Mouse (Mus musculus): ENCODE data around the gene Slc41a1.
A peak's percentile ranks its signal among the peaks of the same experiment; 100 is the strongest.

Slc41a1 gene

DNA sequence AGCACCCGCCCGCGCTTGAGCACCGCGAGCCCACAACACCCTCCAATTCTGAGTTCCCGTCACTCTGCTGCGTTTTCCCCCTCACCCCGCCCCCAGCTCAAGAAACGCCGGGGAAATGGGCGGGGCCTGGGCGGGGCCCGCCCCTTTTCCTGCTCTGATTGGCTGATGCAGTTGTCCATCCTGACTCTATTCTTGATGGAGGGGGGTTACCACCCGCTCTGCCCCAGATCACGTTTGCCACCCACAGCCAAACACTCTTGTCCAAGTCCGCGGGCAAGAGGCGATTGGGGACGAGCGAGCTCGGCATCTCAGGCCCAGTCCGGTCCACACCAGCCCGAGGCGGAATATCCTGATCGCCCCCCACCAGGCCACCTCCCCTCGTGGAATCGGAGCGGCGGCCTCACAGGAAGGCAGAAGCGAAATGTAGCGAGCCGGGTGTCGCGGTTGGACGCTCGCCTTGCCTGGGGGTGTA lies 530 bp downstream of the Slc41a1 start:
- peak; percentile 96 for DNase-seq (ENCODE audit: low read depth, low spot score)

DNA sequence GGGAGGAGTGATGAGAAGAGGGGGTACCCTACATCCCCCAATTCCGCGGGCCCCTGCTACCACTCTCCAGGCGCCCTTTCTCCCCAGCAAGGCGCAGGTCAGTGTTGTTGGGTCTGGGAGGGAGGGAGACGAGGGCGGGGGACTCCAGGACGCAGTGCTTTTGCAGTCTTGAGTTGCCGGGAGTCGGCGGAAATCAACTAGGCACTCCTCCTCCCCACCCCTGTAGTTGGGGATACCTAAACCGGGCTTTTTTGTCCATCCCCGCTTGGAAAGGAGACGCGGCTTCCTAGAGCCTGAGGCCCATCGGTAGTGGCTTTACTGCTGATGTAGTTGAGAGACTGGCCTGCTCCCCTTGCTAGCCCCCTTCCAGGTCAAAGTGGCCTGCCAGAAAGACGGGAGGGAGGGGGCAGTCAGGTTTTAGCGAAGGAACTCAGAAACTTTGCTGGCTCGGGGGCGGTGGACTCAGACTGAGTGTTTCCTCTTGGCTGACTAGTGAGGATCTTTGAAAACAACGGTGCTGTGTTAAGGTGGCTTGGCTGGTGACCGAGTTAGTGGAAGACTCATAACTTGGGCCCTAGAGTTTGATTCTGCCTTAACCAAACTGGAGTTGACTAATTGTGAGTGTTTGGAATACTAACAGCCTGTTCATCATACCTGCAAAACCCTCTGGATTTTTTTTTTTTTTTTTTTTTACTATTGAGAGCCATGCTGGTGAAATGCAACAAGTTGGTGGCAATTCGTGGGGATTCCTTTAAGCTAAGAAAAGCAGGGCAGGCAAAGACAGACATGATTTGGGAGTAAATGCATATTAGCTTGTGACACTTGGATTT lies 1.2 kb downstream of the Slc41a1 start:
- peak; percentile 78 for DNase-seq (ENCODE audit: low read depth, low spot score)

DNA sequence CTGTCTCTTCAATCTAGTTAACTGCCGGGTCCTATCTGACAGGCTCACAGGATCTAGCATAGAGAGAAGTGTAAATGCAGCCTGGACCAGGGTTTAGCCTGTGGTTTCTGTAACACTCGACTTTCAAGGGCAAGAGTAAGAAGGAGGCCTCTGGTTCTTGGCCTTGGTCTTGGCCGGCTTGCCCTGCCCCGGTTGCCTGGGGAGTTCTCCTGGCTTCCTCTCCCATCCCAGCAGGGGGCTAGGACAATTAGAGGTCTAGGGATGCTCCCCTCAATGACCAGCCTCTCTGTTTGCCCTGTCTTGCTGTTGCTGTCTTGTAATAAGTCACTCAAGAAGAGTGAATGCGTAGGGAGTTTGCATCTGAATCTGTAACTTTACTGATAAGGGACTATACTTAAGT lies 2.0 kb downstream of the Slc41a1 start:
- peak; percentile 26 for DNase-seq (ENCODE audit: low read depth, low spot score)

DNA sequence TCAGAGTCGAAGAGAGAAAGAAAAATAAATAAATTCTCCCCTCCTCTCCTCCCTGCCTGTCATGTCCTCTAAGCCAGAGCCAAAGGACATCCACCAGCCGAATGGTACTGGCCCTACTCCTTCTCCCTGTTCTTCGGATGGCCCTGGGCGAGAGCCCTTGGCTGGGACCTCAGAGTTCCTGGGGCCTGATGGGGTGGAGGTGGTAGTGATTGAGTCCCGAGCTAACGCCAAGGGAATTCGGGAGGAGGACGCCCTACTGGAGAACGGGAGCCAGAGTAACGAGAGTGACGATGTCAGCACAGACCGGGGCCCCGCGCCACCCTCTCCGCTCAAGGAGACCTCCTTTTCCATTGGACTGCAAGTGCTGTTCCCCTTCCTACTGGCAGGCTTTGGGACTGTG lies 3.3 kb downstream of the Slc41a1 start:
- no peak for DNase-seq (ENCODE audit: low read depth, low spot score)

DNA sequence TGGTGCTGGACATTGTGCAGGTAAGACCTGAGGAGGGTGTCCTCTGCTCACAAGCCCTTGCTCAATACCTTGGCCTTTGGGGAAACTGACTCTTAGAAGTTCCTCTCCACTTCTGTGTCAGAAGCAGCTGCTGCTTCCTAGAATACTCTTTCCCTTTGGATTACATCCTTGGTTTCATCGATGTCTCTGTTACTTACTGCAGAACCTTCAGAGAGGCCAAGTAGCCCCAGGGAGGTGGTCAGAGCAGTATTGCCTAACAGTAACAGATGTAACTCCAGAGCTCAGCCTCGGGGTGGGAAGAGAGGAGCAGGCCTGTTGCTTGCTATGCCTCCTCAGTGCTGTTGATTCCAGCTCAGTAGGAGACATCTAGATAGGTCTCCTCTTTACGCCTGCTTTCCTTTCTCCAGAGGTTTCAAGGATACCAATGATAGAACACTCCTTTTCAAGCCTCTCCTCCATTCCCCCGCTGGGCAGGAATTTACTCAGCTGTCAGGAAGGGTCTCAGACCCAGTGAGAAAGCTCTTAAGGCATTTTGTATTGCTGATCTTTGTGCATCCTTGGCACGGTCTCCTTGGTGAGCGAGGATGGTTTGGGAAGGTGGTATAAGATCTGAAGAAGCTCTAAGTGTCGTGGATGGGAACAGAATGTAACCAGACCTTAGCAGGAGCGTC lies 3.8 kb downstream of the Slc41a1 start:
- no peak for DNase-seq (ENCODE audit: low read depth, low spot score)

DNA sequence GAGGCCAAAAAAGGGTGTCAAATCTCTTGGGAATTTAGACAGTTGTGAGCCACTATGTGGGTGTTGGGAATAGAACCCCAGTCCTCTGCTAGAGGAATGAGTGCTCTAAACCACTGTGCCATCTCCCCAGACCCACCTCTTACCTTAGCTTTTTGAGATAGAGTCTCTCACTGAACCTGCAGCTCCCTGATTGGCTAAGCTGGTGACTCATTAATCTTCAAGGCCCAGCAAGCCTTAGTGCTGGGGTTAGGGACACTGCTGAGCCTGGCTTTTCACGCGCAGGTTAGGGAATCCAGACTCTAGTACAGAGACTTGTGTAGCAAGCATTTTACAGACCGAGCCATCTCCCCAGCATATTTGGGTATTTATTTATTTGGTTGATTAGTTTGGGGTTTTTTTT lies 9.7 kb downstream of the Slc41a1 start:
- DNase-seq (ENCODE audit: low read depth, low spot score), result no peak

DNA sequence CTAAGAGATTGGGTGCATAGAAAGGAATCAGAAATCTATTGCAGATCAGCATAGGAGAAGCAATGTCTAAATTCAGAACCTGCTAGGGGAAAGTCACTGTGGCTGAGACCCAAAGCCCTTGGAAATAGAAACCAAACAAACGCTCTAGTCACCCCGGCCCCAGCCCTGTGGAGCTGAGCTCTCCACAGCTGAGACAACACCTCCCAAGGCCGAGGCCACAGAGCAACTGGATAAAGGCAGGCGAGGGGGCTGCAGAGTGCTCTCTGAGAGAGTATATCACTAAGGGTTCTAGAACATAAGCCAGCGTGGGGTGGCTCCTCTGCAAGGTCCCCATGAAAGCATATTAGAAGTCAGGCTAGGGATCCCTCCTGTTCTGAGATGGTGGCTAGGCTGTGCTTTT lies 11.2 kb downstream of the Slc41a1 start:
- no peak for DNase-seq (ENCODE audit: low read depth, low spot score)

DNA sequence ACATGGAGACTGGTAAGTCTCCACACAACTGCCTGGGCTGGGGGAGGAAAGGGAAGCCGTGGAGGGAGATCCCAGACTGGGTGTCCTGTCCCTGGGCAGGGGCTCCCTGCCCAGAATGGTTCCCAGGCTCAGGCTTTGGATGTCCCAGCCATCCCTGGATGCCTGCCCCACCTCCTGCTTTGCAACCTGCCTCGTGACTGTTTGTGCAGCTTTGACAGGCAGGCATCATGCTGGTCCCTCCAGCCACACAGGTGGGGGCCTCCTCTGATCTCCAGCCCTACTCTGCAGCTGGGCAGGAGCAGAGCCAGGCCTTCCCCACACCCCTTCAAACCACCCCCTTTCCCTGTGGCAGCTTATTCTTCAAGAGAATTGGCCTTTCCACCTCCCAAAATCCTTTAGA lies 12.0 kb downstream of the Slc41a1 start:
- no peak for DNase-seq (ENCODE audit: low read depth, low spot score)

DNA sequence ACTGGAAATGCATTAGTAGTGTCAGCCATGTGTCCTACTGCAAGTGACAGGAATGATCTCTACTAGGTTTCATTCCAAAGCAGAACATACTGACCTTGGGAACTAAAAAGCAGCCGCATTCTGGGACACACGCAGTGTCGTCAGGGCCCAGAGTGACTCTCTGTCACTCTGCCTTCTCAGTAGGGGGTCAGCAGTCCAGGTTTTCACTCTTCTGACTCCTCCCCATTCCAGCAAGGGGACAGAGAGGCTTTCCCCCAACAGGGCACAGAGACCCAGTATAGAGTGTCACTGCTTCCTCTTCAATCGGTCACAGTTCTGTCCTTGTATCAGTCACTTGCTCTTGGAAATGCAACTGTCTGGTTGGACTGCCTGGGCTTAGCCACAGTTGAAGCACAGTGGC lies 14.9 kb downstream of the Slc41a1 start:
- DNase-seq (ENCODE audit: low read depth, low spot score), result no peak

DNA sequence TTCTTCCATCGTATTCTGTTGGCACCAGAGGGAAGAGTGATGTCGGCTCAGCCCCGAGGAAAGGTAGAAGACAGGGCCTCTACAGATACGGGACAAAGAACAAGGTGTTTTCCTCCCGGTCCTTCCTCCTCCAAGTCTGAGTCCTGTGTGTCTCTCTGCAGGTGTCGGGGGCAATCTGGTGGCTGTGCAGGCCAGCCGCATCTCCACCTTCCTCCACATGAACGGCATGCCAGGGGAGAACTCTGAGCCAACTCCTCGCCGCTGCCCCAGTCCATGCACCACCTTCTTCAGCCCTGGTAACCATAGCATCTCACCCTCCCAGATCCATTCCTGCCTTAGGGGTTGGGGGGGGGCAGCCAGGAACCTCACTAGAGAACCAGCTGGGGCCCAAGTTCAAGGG lies 16.5 kb downstream of the Slc41a1 start:
- DNase-seq (ENCODE audit: low read depth, low spot score), result no peak

DNA sequence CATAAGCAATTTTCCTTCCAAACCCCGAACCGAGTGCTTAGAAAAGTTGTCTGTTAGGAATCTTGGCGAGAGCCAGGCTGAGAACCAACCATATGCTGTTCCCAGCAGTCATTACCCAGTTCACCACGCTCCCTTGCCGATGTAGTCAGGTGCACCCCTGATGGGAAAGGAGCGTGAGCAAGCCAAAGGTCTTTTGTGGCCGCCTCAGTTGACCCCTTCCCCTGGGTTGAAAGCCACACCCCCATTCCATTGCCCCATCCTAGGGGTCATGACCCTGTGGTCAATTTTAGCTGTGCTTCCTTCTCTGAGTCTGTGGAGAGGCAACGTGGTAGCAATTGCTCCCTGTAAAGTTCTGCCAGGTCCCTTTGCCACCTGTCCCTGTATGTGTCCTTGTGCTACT lies 17.6 kb downstream of the Slc41a1 start:
- no peak for DNase-seq (ENCODE audit: low read depth, low spot score)

DNA sequence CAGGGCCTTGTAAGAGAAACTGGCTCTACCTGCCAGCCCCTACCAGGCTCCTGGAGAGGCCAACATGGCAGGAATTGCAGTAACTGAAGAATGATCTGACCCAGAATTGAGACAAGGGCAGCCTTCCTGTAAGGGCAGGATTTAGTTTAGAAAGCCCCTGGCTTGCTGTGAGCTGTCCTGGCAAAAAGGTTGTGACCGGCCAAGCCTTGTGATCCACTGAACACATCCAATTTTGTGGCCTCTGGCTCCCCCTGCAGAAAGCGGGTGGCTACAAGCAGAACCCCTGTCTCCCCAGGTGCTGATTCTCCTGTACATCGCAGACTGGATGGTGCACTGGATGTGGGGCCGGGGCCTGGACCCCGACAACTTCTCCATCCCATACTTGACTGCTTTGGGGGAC lies 19.0 kb downstream of the Slc41a1 start:
- peak; percentile 68 for DNase-seq (ENCODE audit: low read depth, low spot score)

DNA sequence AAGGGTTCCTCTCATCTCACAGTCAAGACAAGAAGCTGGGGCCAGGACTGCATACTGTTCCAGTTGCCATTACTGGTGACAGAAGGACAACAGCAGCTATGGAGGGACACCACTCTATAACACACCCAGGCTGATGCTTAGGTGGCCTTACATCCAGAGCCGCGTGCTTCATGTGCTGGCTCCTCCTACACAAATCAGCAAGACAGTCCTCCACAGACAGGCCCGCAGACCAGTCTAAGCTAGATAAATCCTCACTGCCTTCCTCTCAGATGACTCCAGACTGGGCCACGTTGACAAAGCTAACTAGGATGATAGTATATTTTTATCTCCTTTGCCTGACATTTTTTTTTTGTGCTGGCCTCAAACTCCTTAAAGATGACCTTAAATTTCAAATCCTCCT lies 34.5 kb downstream of the Slc41a1 start:
- DNase-seq (ENCODE audit: low read depth, low spot score), result peak; percentile 65

DNA sequence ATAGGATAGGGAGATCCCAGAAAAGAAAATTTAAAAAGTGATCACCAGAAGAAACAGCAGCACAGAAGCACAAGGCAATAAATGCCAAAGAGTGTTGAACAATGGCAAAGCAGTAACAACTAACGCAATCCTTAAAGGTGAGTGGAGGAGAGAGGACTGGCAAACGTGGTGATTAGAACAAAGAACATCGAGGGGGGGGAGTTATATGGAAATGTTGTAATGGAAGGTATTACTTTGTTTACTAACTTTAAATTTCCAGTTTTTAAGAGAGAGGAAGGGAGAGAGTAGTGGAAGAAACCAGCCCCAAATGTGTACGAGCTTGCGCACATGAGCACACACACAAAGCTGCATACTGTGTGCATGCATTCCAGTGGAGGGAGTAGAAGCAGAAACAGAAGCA lies 38.3 kb downstream of the Slc41a1 start:
- no peak for DNase-seq (ENCODE audit: low read depth, low spot score)

DNA sequence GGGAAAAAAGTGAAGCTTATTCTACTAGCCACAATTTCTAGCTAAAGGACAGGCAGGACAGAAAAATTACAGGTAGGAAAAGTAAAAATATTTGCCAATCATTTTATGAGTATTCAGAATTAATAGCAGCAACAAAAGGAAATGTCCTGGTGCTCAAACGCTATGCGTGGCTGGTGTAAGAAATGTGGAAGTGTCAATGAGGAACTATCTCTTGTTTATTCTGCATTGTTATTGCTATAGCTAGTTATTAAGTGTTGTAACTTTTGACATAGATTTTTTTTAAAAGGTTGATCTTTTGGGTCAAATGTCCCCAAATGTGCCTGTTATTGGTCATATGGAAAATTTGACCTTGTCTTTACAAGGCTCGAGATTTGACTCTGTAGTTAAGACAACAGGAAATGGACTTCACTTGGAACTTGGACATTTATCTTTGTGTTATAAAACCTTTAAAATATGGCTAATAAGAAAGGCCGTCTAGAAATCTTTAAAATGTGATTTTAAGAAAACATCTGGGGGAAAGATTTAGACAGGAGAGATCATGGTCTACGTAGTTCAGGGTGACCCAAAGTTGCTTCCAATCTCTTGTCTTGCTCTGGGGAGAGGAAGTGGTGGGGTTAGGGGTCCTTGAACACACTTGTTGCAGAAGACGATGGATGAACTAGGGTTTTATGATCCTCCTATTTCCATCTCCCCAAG lies 39.2 kb downstream of the Slc41a1 start:
- DNase-seq (ENCODE audit: low read depth, low spot score), result no peak

DNA sequence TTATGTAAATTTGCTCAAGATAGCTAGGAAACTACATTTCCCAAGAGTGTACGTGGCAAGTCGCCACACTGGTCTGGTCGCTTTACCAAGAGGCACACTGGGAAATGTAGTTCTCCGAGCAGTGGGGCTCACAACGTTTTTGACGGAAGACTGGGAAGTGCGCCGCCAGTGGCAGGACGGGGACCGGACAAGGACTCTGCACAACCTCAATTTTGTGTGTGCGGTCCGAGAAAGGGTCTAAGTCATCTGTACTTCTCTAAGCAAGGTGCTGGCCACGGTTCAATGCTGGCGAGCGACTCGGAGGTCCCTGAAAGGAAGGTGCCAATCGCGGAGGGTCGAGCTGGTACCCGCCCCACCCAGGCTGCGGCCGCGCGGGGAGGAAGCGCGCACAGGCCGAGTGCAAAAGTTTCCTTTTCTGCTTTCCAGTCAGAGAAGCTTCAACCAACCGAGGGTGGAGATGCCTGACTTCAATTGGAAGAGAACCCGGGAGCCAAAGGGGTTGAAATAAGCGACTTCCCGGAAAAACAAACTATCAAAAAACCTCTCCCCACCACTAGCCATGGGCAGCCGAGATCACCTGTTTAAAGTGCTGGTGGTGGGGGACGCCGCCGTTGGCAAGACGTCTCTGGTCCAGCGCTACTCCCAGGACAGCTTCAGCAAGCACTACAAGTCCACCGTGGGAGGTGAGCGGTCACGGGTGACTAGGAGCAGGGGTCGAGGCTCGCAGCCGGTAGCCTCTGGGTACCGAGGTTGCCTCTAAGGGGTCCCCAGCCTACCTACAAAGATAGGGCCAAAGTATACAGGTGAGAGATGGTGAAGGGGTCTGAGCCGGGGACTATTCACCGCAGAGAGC lies 40.0 kb downstream of the Slc41a1 start, which contains the start of gene Rab29:
Gene Rab29 (plus strand): TSS at position 132 of the 853 bp plus-strand sequence.
- peak; percentile 98 for DNase-seq (ENCODE audit: low read depth, low spot score)

DNA sequence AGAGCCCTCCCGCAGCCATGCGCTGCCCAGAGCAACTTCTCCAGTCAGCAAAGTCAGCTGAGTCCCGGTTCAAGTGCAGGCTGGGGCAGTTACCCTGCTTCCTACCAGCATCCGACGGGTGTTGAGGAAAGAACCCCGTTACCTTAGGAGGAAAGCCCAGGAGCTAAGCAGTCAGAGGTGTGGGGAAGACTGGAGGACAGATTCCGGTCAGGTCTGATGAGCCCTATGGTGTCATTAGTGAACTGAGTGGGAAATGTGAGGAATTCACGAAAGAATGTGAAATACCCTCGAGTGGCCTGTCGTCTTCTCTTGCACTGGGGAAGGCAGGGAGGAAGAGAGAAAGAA lies 40.6 kb downstream of the Slc41a1 start:
- DNase-seq (ENCODE audit: low read depth, low spot score), result no peak

DNA sequence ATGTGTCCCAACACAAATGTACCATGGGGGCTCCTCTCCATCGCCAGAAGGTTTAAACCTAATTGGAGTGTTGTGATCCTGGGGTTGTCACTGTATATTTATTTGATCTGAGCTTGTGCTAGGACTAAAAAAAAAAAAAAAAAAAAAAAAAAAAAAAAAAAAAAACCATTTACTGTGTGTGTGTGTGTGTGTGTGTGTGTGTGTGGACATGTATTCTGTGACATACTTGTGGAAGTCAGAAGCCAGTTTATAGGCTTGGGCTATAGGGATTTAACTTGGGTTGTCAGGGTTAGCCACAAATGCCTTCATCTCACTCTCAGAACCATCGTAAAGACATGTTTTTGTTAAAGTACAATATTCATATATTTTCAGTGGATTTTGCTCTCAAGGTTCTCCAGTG lies 42.3 kb downstream of the Slc41a1 start:
- no peak for DNase-seq (ENCODE audit: low read depth, low spot score)

DNA sequence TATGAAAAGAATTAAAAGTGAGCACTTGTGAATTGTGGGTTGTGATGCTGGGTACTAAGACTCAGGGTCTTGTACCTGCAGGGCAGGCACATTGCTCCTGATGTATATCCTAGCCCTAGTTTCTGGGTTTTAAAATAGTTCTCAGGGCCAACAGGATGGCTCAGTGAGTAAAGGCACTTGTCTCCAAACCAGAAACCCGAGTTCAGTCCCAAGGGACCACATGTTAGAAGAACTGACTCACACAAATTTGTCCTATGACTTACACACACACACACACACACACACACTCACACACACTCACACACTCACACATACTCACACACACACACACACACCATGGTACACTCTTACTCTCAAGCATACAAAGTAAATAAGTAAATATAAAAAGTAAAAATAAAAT lies 45.6 kb downstream of the Slc41a1 start:
- no peak for DNase-seq (ENCODE audit: low read depth, low spot score)

DNA sequence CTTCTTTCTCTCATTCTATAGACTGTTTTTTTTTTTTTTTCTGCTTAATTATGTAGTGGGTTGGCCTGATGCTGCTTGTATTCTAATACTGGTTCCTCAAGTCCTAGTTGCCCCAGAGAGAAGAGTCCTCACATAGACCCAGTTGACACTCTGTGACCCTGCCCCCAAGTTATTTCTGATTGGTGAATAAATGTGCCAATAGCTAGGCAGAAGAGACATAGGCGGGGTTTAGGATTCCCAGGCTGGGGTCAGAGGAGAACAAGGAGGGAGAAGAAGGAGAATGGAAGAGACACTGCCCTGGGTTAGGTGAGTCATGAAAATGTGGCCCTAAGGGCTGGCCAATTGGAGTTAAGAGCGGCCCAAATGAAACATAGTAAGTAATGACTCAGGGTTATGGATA lies 52.5 kb downstream of the Slc41a1 start:
- peak; percentile 70 for DNase-seq (ENCODE audit: low read depth, low spot score)

DNA sequence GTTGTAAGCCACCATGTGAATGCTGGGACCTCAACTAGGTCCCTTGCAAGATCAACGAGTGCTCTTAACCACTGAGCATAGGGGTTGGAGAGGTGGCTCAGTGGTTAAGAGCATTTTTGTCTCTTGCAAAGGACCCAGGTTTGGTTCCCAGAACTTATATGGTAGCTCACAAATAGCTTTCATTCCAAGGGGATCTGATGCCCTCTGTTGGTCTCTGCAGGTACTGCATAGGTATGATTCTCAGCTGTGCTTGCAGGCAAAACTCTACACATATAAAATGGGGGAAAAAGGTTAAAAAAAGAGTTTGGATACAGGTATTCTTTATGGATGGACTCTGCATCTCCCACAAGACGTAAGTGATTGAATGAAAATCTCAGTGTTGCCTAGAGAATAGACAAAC lies 55.5 kb downstream of the Slc41a1 start:
- peak; percentile 89 for DNase-seq (ENCODE audit: low read depth, low spot score)

DNA sequence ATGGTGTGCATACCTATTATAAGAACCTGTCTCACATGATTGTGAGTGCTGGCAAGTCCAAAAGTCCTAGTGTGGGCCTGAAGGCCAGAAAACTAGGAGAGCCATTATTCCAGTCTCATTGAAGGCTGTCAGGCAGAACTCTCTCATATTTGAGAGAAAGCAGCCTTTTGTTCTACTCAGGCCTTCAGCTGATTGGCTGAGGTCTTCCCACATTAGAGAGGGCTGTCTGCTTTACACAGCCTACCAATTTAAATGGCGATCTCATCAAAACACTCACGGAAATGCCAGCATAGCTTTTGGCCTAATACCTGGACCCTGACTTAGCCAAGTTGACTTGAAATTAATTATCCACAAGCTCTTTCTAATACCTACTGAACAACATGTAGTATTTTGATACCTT lies 58.9 kb downstream of the Slc41a1 start:
- DNase-seq (ENCODE audit: low read depth, low spot score), result peak; percentile 43
